Mouse (Mus musculus) induced T-regulatory cell, adult 2 months (primary cell): ENCODE results near the gene Mprip.
A peak's percentile ranks its signal among the peaks of the same experiment; 100 is the strongest.
"Not testable (repeated sequence)": the region's sequence is repeated elsewhere in the genome, so short reads cannot be mapped to it uniquely, and the experiment has no call there.

Experiments
- DNase-seq: peaks from one replicate; pipeline ENCODE4 v3.0.0-alpha.2; 2012; ENCODE audit warnings: low read depth

The Mprip gene

GRCm38 (mm10) chr11:59655337-59655736 is 5.8 kb upstream of the Mprip start:
- DNase-seq: no peak

GRCm38 (mm10) chr11:59656016-59656415 is 5.1 kb upstream of the Mprip start:
- DNase-seq: no peak

- DNase-seq: no peak
These were observed 620 bp downstream of the Mprip start for GRCm38 (mm10) chr11:59661601-59662248.

- DNase-seq: peak; percentile 91
These were observed 1.2 kb downstream of the Mprip start for GRCm38 (mm10) chr11:59662249-59662788.

GRCm38 (mm10) chr11:59662877-59663775 is 2.0 kb downstream of the Mprip start:
- DNase-seq: peak; percentile 33

GRCm38 (mm10) chr11:59663776-59664320 is 2.7 kb downstream of the Mprip start:
- peak; percentile 10 for DNase-seq

- DNase-seq: no peak
These were observed 3.7 kb downstream of the Mprip start for GRCm38 (mm10) chr11:59664818-59665217.

GRCm38 (mm10) chr11:59671049-59671693 is 10.1 kb downstream of the Mprip start:
- no peak for DNase-seq

GRCm38 (mm10) chr11:59674013-59674412 is 12.9 kb downstream of the Mprip start:
- DNase-seq: no peak

GRCm38 (mm10) chr11:59674746-59675145 is 13.6 kb downstream of the Mprip start:
- DNase-seq: not testable (repeated sequence)

GRCm38 (mm10) chr11:59677767-59678166 is 16.7 kb downstream of the Mprip start:
- DNase-seq: no peak

GRCm38 (mm10) chr11:59678693-59679092 is 17.6 kb downstream of the Mprip start:
- DNase-seq: no peak

GRCm38 (mm10) chr11:59680111-59680510 is 19.0 kb downstream of the Mprip start:
- no peak for DNase-seq

GRCm38 (mm10) chr11:59684956-59685355 is 23.9 kb downstream of the Mprip start:
- DNase-seq: no peak

- no peak for DNase-seq
These were observed 33.4 kb downstream of the Mprip start for GRCm38 (mm10) chr11:59694533-59694932.

- DNase-seq: no peak
These were observed 34.4 kb downstream of the Mprip start for GRCm38 (mm10) chr11:59695550-59695949.

- no peak for DNase-seq
These were observed 36.5 kb downstream of the Mprip start for GRCm38 (mm10) chr11:59697572-59697971.

- DNase-seq: no peak
These were observed 39.7 kb downstream of the Mprip start for GRCm38 (mm10) chr11:59700787-59701186.

GRCm38 (mm10) chr11:59705113-59705512 is 44.0 kb downstream of the Mprip start:
- DNase-seq: no peak

- no peak for DNase-seq
These were observed 46.4 kb downstream of the Mprip start for GRCm38 (mm10) chr11:59707481-59707880.

GRCm38 (mm10) chr11:59707931-59708611 is 47.0 kb downstream of the Mprip start:
- no peak for DNase-seq

GRCm38 (mm10) chr11:59715424-59715840 is 54.3 kb downstream of the Mprip start:
- no peak for DNase-seq
